Mouse (Mus musculus) intestine, embryonic 14.5 days (tissue): ENCODE data around the gene Mylk4. TPM values are rescaled to one million over a fixed set of nuclear protein-coding genes. Genes with fewer than 3 reads are reported as not detected.

Experiments
- ATAC-seq: fragments of 200-750 bp; cut with Nextera tagmentation; replicated peaks from 2 replicates; pipeline ENCODE4 v1.8.0; 2017; ENCODE audit warnings: low read depth, moderate number of reproducible peaks, moderate TSS enrichment, moderate library complexity; ENCODE audit not compliant: low FRiP score, low TSS enrichment
- DNase-seq: peaks from one replicate; pipeline ENCODE4 v3.0.0-alpha.2; 2018; ENCODE audit warnings: low spot score
- H3K27ac ChIP-seq: fragments of 300-500 bp; sonication (generic); 2 replicates; pipeline ENCODE4 v1.5.1; 2014; ENCODE audit warnings: low read depth, mild to moderate bottlenecking, control low read depth
- H3K27me3 ChIP-seq: fragments of 300-500 bp; sonication (generic); replicated peaks from 2 replicates; pipeline ENCODE4 v1.6.1; 2014; ENCODE audit warnings: low read length, control low read depth; ENCODE audit not compliant: control insufficient read depth, insufficient read depth
- H3K36me3 ChIP-seq: fragments of 300-500 bp; sonication (generic); 2 replicates; pipeline ENCODE4 v1.6.1; 2014; ENCODE audit warnings: low read length, control low read depth; ENCODE audit not compliant: control insufficient read depth, insufficient read depth
- H3K4me1 ChIP-seq: fragments of 300-500 bp; sonication (generic); replicated peaks from 2 replicates; pipeline ENCODE4 v1.6.1; 2014; ENCODE audit warnings: low read length, control low read depth, mixed read lengths; ENCODE audit not compliant: control insufficient read depth, insufficient read depth
- H3K4me2 ChIP-seq: fragments of 300-500 bp; sonication (generic); 2 replicates; pipeline ENCODE4 v1.6.1; 2014; ENCODE audit warnings: low read length
- H3K4me3 ChIP-seq: fragments of 300-500 bp; sonication (generic); 2 replicates; pipeline ENCODE4 v1.5.1; 2014; ENCODE audit warnings: low read depth, low read length, control low read depth, mixed read lengths
- H3K9ac ChIP-seq: fragments of 300-500 bp; sonication (generic); 2 replicates; pipeline ENCODE4 v1.6.1; 2014; ENCODE audit warnings: mild to moderate bottlenecking, low read length
- H3K9me3 ChIP-seq: fragments of 300-500 bp; sonication (generic); 2 replicates; pipeline ENCODE4 v1.6.1; 2016; ENCODE audit warnings: low read length, control low read depth; ENCODE audit not compliant: control insufficient read depth
- WGBS: fragments of 180-500 bp; shearing (Covaris S2); extraction: QIAGEN DNeasy Blood & Tissue Kit; methylation state at CpG from one replicate; pipeline ENCODE4 v1.1.7; 2014; 5-methylcytosine and 5-hydroxymethylcytosine counted together
- polyA plus RNA-seq: library from polyadenylated mRNA; unstranded; fragments of >200 nt; fragmentation: Nextera tagmentation; extraction: Ambion mirVana; gene quantifications from 2 replicates; pipeline ENCODE4 v1.2.1, GENCODE M21; 2014

The Mylk4 gene
- polyA plus RNA-seq, 1 experiment from 2014 or later = not detected

GRCm38 (mm10) chr13:32719284-32719683, 64.5 kb downstream of the Mylk4 start:
- Histone ChIP-seq H3K4me1 (no peaks in the 10 kb centered on the region; the same call in 1 of the 2 replicates), H3K27me3 (no peaks in the 10 kb centered on the region), H3K4me3 (no peak overlapping the region), H3K9me3 (no peaks in the 10 kb centered on the region), H3K9ac (no peak overlapping the region), H3K27ac (no peak overlapping the region), H3K36me3 (no peaks in the 10 kb centered on the region), H3K4me2 (no peak overlapping the region)
- DNase-seq = no peak
- 22% methylated on average over 3 of the region's 3 CpGs for WGBS
- no peak for ATAC-seq

- H3K27me3 ChIP-seq = no peaks in the 10 kb centered on the region
- H3K9me3 ChIP-seq = no peaks in the 10 kb centered on the region
- H3K4me2 ChIP-seq = no peak overlapping the region
- no peaks in the 10 kb centered on the region for H3K36me3 ChIP-seq
- H3K9ac ChIP-seq = no peak overlapping the region
- DNase-seq = no peak
- no peak overlapping the region for H3K4me3 ChIP-seq
- ATAC-seq = no peak
- WGBS = 65% methylated on average over 5 of the region's 5 CpGs
- H3K4me1 ChIP-seq = no peaks in the 10 kb centered on the region; the same call in 1 of the 2 replicates
- H3K27ac ChIP-seq = no peak overlapping the region
Observed at GRCm38 (mm10) chr13:32717709-32718108, 66.0 kb downstream of the Mylk4 start.

GRCm38 (mm10) chr13:32712568-32712967, 71.2 kb downstream of the Mylk4 start:
- Histone ChIP-seq H3K27ac (no peak overlapping the region), H3K4me2 (no peak overlapping the region), H3K9ac (no peak overlapping the region), H3K27me3 (no peaks in the 10 kb centered on the region), H3K9me3 (no peaks in the 10 kb centered on the region), H3K4me3 (no peak overlapping the region), H3K4me1 (no peaks in the 10 kb centered on the region), H3K36me3 (no peaks in the 10 kb centered on the region)
- no peak for ATAC-seq
- 86% methylated on average over 3 of the region's 3 CpGs for WGBS
- no peak for DNase-seq

- no peaks in the 10 kb centered on the region for H3K27me3 ChIP-seq
- H3K27ac ChIP-seq = no peak overlapping the region
- H3K4me3 ChIP-seq = no peak overlapping the region
- no peak overlapping the region for H3K9ac ChIP-seq
- 88% methylated on average over 2 of the region's 2 CpGs for WGBS
- ATAC-seq (no peak), DNase-seq (no peak)
- no peak overlapping the region for H3K4me2 ChIP-seq
- no peaks in the 10 kb centered on the region for H3K36me3 ChIP-seq
- H3K9me3 ChIP-seq = no peaks in the 10 kb centered on the region
- 0 out of 2 replicates have a peak, but pooled peaks cover 6% of the 10 kb centered on the region for H3K4me1 ChIP-seq
Observed at GRCm38 (mm10) chr13:32707894-32708293, 75.9 kb downstream of the Mylk4 start.

- H3K9me3 ChIP-seq = no peaks in the 10 kb centered on the region
- H3K4me2 ChIP-seq = no peak overlapping the region
- no peak for DNase-seq
- H3K9ac ChIP-seq = no peak overlapping the region
- no peak for ATAC-seq
- no peak overlapping the region for H3K4me3 ChIP-seq
- H3K27ac ChIP-seq = 0 out of 2 replicates have a peak overlapping the region, but pooled peaks have one; percentile 2
- H3K4me1 ChIP-seq = 0 out of 2 replicates have a peak, but pooled peaks cover 6% of the 10 kb centered on the region
- no peaks in the 10 kb centered on the region for H3K36me3 ChIP-seq
- WGBS = 37% methylated on average over 10 of the region's 10 CpGs
- no peaks in the 10 kb centered on the region for H3K27me3 ChIP-seq
Observed at GRCm38 (mm10) chr13:32706651-32707288, 77.0 kb downstream of the Mylk4 start.

- Histone ChIP-seq H3K36me3 (no peaks in the 10 kb centered on the region), H3K9ac (no peak overlapping the region), H3K27ac (no peak overlapping the region), H3K27me3 (no peaks in the 10 kb centered on the region), H3K4me2 (no peak overlapping the region), H3K4me3 (no peak overlapping the region), H3K9me3 (no peaks in the 10 kb centered on the region), H3K4me1 (0 out of 2 replicates have a peak, but pooled peaks cover 6% of the 10 kb centered on the region)
- ATAC-seq (no peak), DNase-seq (no peak)
- 68% methylated on average over 1 of the region's 1 CpGs for WGBS
Observed at GRCm38 (mm10) chr13:32705315-32705714, 78.4 kb downstream of the Mylk4 start.

GRCm38 (mm10) chr13:32704911-32705310, 78.8 kb downstream of the Mylk4 start:
- Histone ChIP-seq H3K27ac (no peak overlapping the region), H3K4me1 (0 out of 2 replicates have a peak, but pooled peaks cover 6% of the 10 kb centered on the region), H3K9ac (no peak overlapping the region), H3K9me3 (no peaks in the 10 kb centered on the region), H3K4me3 (no peak overlapping the region), H3K27me3 (no peaks in the 10 kb centered on the region), H3K36me3 (no peaks in the 10 kb centered on the region), H3K4me2 (no peak overlapping the region)
- no peak for ATAC-seq
- WGBS = 63% methylated on average over 2 of the region's 2 CpGs
- DNase-seq = no peak

GRCm38 (mm10) chr13:32701564-32701963, 82.2 kb downstream of the Mylk4 start:
- no peaks in the 10 kb centered on the region for H3K27me3 ChIP-seq
- H3K4me2 ChIP-seq = no peak overlapping the region
- no peak overlapping the region for H3K4me3 ChIP-seq
- H3K9ac ChIP-seq = no peak overlapping the region
- ATAC-seq (no peak), DNase-seq (no peak)
- H3K4me1 ChIP-seq = 0 out of 2 replicates have a peak, but pooled peaks cover 1% of the 10 kb centered on the region
- no peaks in the 10 kb centered on the region for H3K36me3 ChIP-seq
- no peak overlapping the region for H3K27ac ChIP-seq
- 65% methylated on average over 1 of the region's 1 CpGs for WGBS
- H3K9me3 ChIP-seq = no peaks in the 10 kb centered on the region

GRCm38 (mm10) chr13:32699376-32699775, 84.4 kb downstream of the Mylk4 start:
- Histone ChIP-seq H3K4me1 (no peaks in the 10 kb centered on the region), H3K4me3 (no peak overlapping the region), H3K36me3 (no peaks in the 10 kb centered on the region), H3K9me3 (no peaks in the 10 kb centered on the region), H3K9ac (no peak overlapping the region), H3K27me3 (no peaks in the 10 kb centered on the region), H3K27ac (no peak overlapping the region), H3K4me2 (no peak overlapping the region)
- DNase-seq (no peak), ATAC-seq (no peak)
- WGBS = 85% methylated on average over 1 of the region's 1 CpGs
